Mouse (Mus musculus): ENCODE results near the gene Ripk4. TPM values are rescaled to one million over a fixed set of nuclear protein-coding genes. Genes with fewer than 3 reads are reported as not detected.
A peak's percentile ranks its signal among the peaks of the same experiment; 100 is the strongest.

The Ripk4 gene
- 0.25 and 1.4 TPM in 2 replicates for total RNA-seq (2014; rRNA removed)
- polyA plus RNA-seq (2015; fragmentation: Nextera tagmentation; extraction: Ambion mirVana): 0.53 and 0.69 TPM in 2 replicates

GRCm38 (mm10) chr16:97763061-97763989 is at the start of gene Ripk4:
Gene Ripk4 (minus strand): TSS chr16:97763787.
- no peak for TF ChIP-seq CTCF (IDR thresholded peaks at IDR 0.05; ENCODE audit: low read depth)
- Histone ChIP-seq H3K27me3 (ENCODE audit: insufficient read depth, low read length) (peaks cover 51% of the 10 kb centered on the region), H3K4me3 (ENCODE audit: low read length) (peak within 1 kb of the TSS; percentile 33), H3K36me3 (ENCODE audit: insufficient read depth, low read length) (no peaks in the 10 kb centered on the region), H3K9me3 (ENCODE audit: low read length) (no peaks in the 10 kb centered on the region), H3K4me1 (ENCODE audit: insufficient read depth, low read length) (peaks cover 6% of the 10 kb centered on the region; the same call in 1 of the 2 replicates), H3K9ac (replicated peaks; ENCODE audit: low read length) (peak within 1 kb of the TSS; percentile 24; the same call in 1 of the 2 replicates), H3K27ac (no peak within 1 kb of the TSS), H3K4me2 (ENCODE audit: low read depth, low read length) (peak within 1 kb of the TSS; percentile 62)
- WGBS: 1% methylated on average over 88 of the region's 88 CpGs
- peak; percentile 27 for DNase-seq (ENCODE audit: low spot score)
- peak; percentile 49; the same call in 1 of the 2 replicates for ATAC-seq

- Histone ChIP-seq H3K27ac (no peak overlapping the region), H3K9me3 (ENCODE audit: low read length) (no peaks in the 10 kb centered on the region), H3K27me3 (ENCODE audit: insufficient read depth, low read length) (no peaks in the 10 kb centered on the region), H3K4me1 (ENCODE audit: insufficient read depth, low read length) (no peaks in the 10 kb centered on the region), H3K9ac (replicated peaks; ENCODE audit: low read length) (no peak overlapping the region), H3K4me2 (ENCODE audit: low read depth, low read length) (no peak overlapping the region), H3K36me3 (ENCODE audit: insufficient read depth, low read length) (peaks cover 66% of the 10 kb centered on the region), H3K4me3 (ENCODE audit: low read length) (no peak overlapping the region)
- TF ChIP-seq CTCF (IDR thresholded peaks at IDR 0.05; ENCODE audit: low read depth): no peak
- WGBS: 94% methylated on average over 3 of the region's 3 CpGs
- DNase-seq (ENCODE audit: low spot score) (no peak), ATAC-seq (no peak)
Measured at GRCm38 (mm10) chr16:97808881-97809280, 45.3 kb upstream of the Ripk4 start.

GRCm38 (mm10) chr16:97805646-97806045 is 42.1 kb upstream of the Ripk4 start:
- no peak for ATAC-seq
- H3K9me3 ChIP-seq (ENCODE audit: low read length): no peaks in the 10 kb centered on the region

GRCm38 (mm10) chr16:97804680-97805547 is 41.3 kb upstream of the Ripk4 start:
- H3K9ac ChIP-seq (replicated peaks; ENCODE audit: low read length): no peak overlapping the region
- H3K9me3 ChIP-seq (ENCODE audit: low read length): no peaks in the 10 kb centered on the region
- DNase-seq (ENCODE audit: low spot score) (peak; percentile 93), ATAC-seq (peak; percentile 72)
- no peaks in the 10 kb centered on the region for H3K27me3 ChIP-seq (ENCODE audit: insufficient read depth, low read length)
- peak; percentile 87 for TF ChIP-seq CTCF (IDR thresholded peaks at IDR 0.05; ENCODE audit: low read depth)
- no peak overlapping the region for H3K4me2 ChIP-seq (ENCODE audit: low read depth, low read length)
- WGBS: 73% methylated on average over 7 of the region's 7 CpGs
- no peak overlapping the region for H3K27ac ChIP-seq
- H3K4me3 ChIP-seq (ENCODE audit: low read length): no peak overlapping the region
- H3K4me1 ChIP-seq (ENCODE audit: insufficient read depth, low read length): no peaks in the 10 kb centered on the region
- H3K36me3 ChIP-seq (ENCODE audit: insufficient read depth, low read length): peaks cover 43% of the 10 kb centered on the region

More at GRCm38 (mm10) chr16:97805646-97806045, 42.1 kb upstream of the Ripk4 start:
- WGBS: 96% methylated on average over 3 of the region's 3 CpGs
- Histone ChIP-seq H3K4me3 (ENCODE audit: low read length) (no peak overlapping the region), H3K9ac (replicated peaks; ENCODE audit: low read length) (no peak overlapping the region), H3K4me1 (ENCODE audit: insufficient read depth, low read length) (no peaks in the 10 kb centered on the region), H3K27me3 (ENCODE audit: insufficient read depth, low read length) (no peaks in the 10 kb centered on the region), H3K27ac (no peak overlapping the region), H3K36me3 (ENCODE audit: insufficient read depth, low read length) (peaks cover 50% of the 10 kb centered on the region), H3K4me2 (ENCODE audit: low read depth, low read length) (no peak overlapping the region)
- no peak for DNase-seq (ENCODE audit: low spot score)
- TF ChIP-seq CTCF (IDR thresholded peaks at IDR 0.05; ENCODE audit: low read depth): no peak

- no peak overlapping the region for H3K9ac ChIP-seq (replicated peaks; ENCODE audit: low read length)
- peaks cover 45% of the 10 kb centered on the region for H3K36me3 ChIP-seq (ENCODE audit: insufficient read depth, low read length)
- no peak overlapping the region for H3K4me2 ChIP-seq (ENCODE audit: low read depth, low read length)
- no peaks in the 10 kb centered on the region for H3K27me3 ChIP-seq (ENCODE audit: insufficient read depth, low read length)
- no peak overlapping the region for H3K4me3 ChIP-seq (ENCODE audit: low read length)
- ATAC-seq (no peak), DNase-seq (ENCODE audit: low spot score) (no peak)
- no peak for TF ChIP-seq CTCF (IDR thresholded peaks at IDR 0.05; ENCODE audit: low read depth)
- no peaks in the 10 kb centered on the region for H3K9me3 ChIP-seq (ENCODE audit: low read length)
- no peak overlapping the region for H3K27ac ChIP-seq
- H3K4me1 ChIP-seq (ENCODE audit: insufficient read depth, low read length): no peaks in the 10 kb centered on the region
- 97% methylated on average over 7 of the region's 7 CpGs for WGBS
Measured at GRCm38 (mm10) chr16:97797950-97798869, 34.6 kb upstream of the Ripk4 start.
